Comparison of ENCODE assay signal across 11 mouse cellular contexts in genomic region chr5:88542651-88543282, GRCm38 (mm10). TPM values are rescaled to one million over a fixed set of nuclear protein-coding genes. Genes with fewer than 3 reads are reported as not detected.
DNase-seq lines count a peak whose midpoint lies in the region; ATAC-seq and TF ChIP-seq lines count a peak whose summit lies in the region.
"Had no signal": no experiment of that assay in that cellular context is flagged by ENCODE, and none has a peak within 500 bp of the region (broad histone marks: within the 10 kb centered on the region; RNA-seq: fewer than 3 reads in every experiment).

No protein-coding gene starts in this region.

- TF ChIP-seq RAD21 in CH12.LX (IDR thresholded peaks at IDR 0.05; ENCODE audit: low read depth, low read length) = peak; percentile 83

- H3K79me2 ChIP-seq in CH12.LX (replicated peaks; ENCODE audit: control insufficient read depth, extremely low read depth, insufficient read depth, poor library complexity, severe bottlenecking) = no peaks in the 10 kb centered on the region

- no peak overlapping the region for H3K4me3 ChIP-seq in CH12.LX (replicated peaks in 1 of 3; ENCODE audit: low read depth in 2 of 3, low read length in 2 of 3, poor library complexity in 1 of 3)
- no peak overlapping the region for H3K4me3 ChIP-seq in forebrain, postnatal 0 days (ENCODE audit: low read depth, low read length)
- H3K4me3 ChIP-seq in kidney, embryonic 14.5 days (ENCODE audit: low read length) = no peak overlapping the region
- H3K4me3 ChIP-seq in midbrain, embryonic 14.5 days (replicated peaks; ENCODE audit: low read depth, low read length) = no peak overlapping the region
- H3K4me3 ChIP-seq: embryonic facial prominence, embryonic 15.5 days; liver, embryonic 15.5 days had no signal

- TF ChIP-seq CTCF in CH12.LX (conservative IDR thresholded peaks at IDR 0.05 in 1 of 2, IDR thresholded peaks at IDR 0.05 in 1 of 2; ENCODE audit: low read depth in 2 of 2, low read length in 2 of 2) = peak; percentile 40 to 87; a peak in 3 of 4 replicates
- TF ChIP-seq CTCF in forebrain, postnatal 0 days (IDR thresholded peaks at IDR 0.05; ENCODE audit: low read depth) = peak; percentile 67

- 59% methylated on average over 5 of the region's 5 CpGs for WGBS in forebrain, postnatal 0 days
- 58% methylated on average over 5 of the region's 5 CpGs for WGBS in kidney, embryonic 14.5 days
- WGBS in midbrain, embryonic 14.5 days = 67% methylated on average over 5 of the region's 5 CpGs

- H3K4me1 ChIP-seq in CH12.LX (ENCODE audit: control insufficient read depth in 1 of 2, insufficient read depth in 2 of 2) = peaks cover 3 to 38% of the 10 kb centered on the region in 2 experiments; a peak in 3 of 4 replicates
- no peaks in the 10 kb centered on the region for H3K4me1 ChIP-seq in forebrain, postnatal 0 days (ENCODE audit: insufficient read depth)
- no peaks in the 10 kb centered on the region for H3K4me1 ChIP-seq in kidney, embryonic 14.5 days (ENCODE audit: control insufficient read depth, insufficient read depth, low read length)
- H3K4me1 ChIP-seq in midbrain, embryonic 14.5 days (ENCODE audit: control insufficient read depth, insufficient read depth, low read length) = no peaks in the 10 kb centered on the region
- H3K4me1 ChIP-seq: embryonic facial prominence, embryonic 15.5 days; liver, embryonic 15.5 days had no signal

- H3K27ac ChIP-seq in CH12.LX (ENCODE audit: insufficient read depth, low read depth) = peak overlapping the region; percentile 51; the same call in 1 of the 2 replicates
- no peak overlapping the region for H3K27ac ChIP-seq in forebrain, postnatal 0 days (ENCODE audit: low read depth, low read length)
- H3K27ac ChIP-seq in kidney, embryonic 14.5 days (ENCODE audit: low read depth, low read length) = no peak overlapping the region
- no peak overlapping the region for H3K27ac ChIP-seq in midbrain, embryonic 14.5 days (replicated peaks; ENCODE audit: low read depth, low read length)
- H3K27ac ChIP-seq: embryonic facial prominence, embryonic 15.5 days; liver, embryonic 15.5 days had no signal

- ATAC-seq in forebrain, postnatal 0 days = peak; percentile 77
- peak; percentile 75; the same call in 1 of the 2 replicates for ATAC-seq in kidney, embryonic 14.5 days (ENCODE audit: low FRiP score, low TSS enrichment)
- no peak for ATAC-seq in midbrain, embryonic 14.5 days (ENCODE audit: low FRiP score, low TSS enrichment)
- no peak for ATAC-seq in erythroblast, adult 5-6 weeks (replicated peaks; ENCODE audit: low FRiP score, poor library complexity, severe bottlenecking)

- peak overlapping the region; percentile 56 for H3K4me2 ChIP-seq in CH12.LX (ENCODE audit: insufficient read depth, low read depth, poor library complexity, severe bottlenecking)
- no peak overlapping the region for H3K4me2 ChIP-seq in forebrain, postnatal 0 days (ENCODE audit: low read depth)
- no peak overlapping the region for H3K4me2 ChIP-seq in kidney, embryonic 14.5 days (replicated peaks; ENCODE audit: low read depth, low read length)
- H3K4me2 ChIP-seq in midbrain, embryonic 14.5 days (ENCODE audit: low read length) = no peak overlapping the region
- H3K4me2 ChIP-seq: embryonic facial prominence, embryonic 15.5 days; liver, embryonic 15.5 days had no signal

- no peak for TF ChIP-seq POLR2A in CH12.LX (IDR thresholded peaks at IDR 0.05; ENCODE audit: low read depth, low read length)

- no peak for TF ChIP-seq EP300 in CH12.LX (IDR thresholded peaks at IDR 0.05; ENCODE audit: low read length)

- in situ Hi-C loops in CH12.LX (cut with MboI; ENCODE audit: low pct_ligation_motif_present, low pct_unique_long_range_greater_than_20kb, low sequenced_read_pairs) = no loop called here

- no peaks in the 10 kb centered on the region for H3K9me3 ChIP-seq in CH12.LX (replicated peaks; ENCODE audit: low read length)
- H3K9me3 ChIP-seq in forebrain, postnatal 0 days (ENCODE audit: low read length) = no peaks in the 10 kb centered on the region
- H3K9me3 ChIP-seq in kidney, embryonic 14.5 days (ENCODE audit: control insufficient read depth, low read length) = no peaks in the 10 kb centered on the region
- no peaks in the 10 kb centered on the region for H3K9me3 ChIP-seq in midbrain, embryonic 14.5 days (ENCODE audit: control insufficient read depth, low read length)
- H3K9me3 ChIP-seq: embryonic facial prominence, embryonic 15.5 days; liver, embryonic 15.5 days had no signal

- dilution Hi-C loops in CH12.LX (cut with MboI; ENCODE audit: extremely low pct_ligation_motif_present, extremely low pct_unique_long_range_greater_than_20kb, low sequenced_read_pairs) = no loop called here

- H3K27me3 ChIP-seq in CH12.LX (replicated peaks) = no peaks in the 10 kb centered on the region
- no peaks in the 10 kb centered on the region for H3K27me3 ChIP-seq in forebrain, postnatal 0 days (ENCODE audit: insufficient read depth, low read length)
- H3K27me3 ChIP-seq in kidney, embryonic 14.5 days (ENCODE audit: control insufficient read depth, insufficient read depth, low read length) = no peaks in the 10 kb centered on the region
- no peaks in the 10 kb centered on the region for H3K27me3 ChIP-seq in midbrain, embryonic 14.5 days (ENCODE audit: control insufficient read depth, insufficient read depth, low read length)
- H3K27me3 ChIP-seq: embryonic facial prominence, embryonic 15.5 days; liver, embryonic 15.5 days had no signal

- DNase-seq in left cerebral cortex, adult 18-20 months (ENCODE audit: low spot score in 2 of 2) = peak; percentile 33 to 66
- no peak for DNase-seq in left cerebral cortex, adult 8-10 months (ENCODE audit: low spot score in 2 of 2)
- peak; percentile 70 for DNase-seq in CH12.LX (ENCODE audit: extremely low read depth)
- DNase-seq in adipocyte (ENCODE audit: low spot score) = peak; percentile 82
- DNase-seq in forebrain, postnatal 0 days = peak; percentile 45
- DNase-seq in midbrain, embryonic 14.5 days = peak; percentile 68

- H3K36me3 ChIP-seq in CH12.LX (replicated peaks in 1 of 2; ENCODE audit: control insufficient read depth in 1 of 2, insufficient read depth in 1 of 2, low read length in 1 of 2) = peaks cover 0 to 3% of the 10 kb centered on the region in 2 experiments
- H3K36me3 ChIP-seq in forebrain, postnatal 0 days (ENCODE audit: insufficient read depth) = no peaks in the 10 kb centered on the region
- H3K36me3 ChIP-seq in kidney, embryonic 14.5 days (ENCODE audit: control insufficient read depth, insufficient read depth, low read length) = no peaks in the 10 kb centered on the region
- no peaks in the 10 kb centered on the region for H3K36me3 ChIP-seq in midbrain, embryonic 14.5 days (ENCODE audit: control insufficient read depth, insufficient read depth, low read length)
- H3K36me3 ChIP-seq: embryonic facial prominence, embryonic 15.5 days; liver, embryonic 15.5 days had no signal

- H3K9ac ChIP-seq in CH12.LX (ENCODE audit: insufficient read depth, low read depth) = peak overlapping the region; percentile 48; the same call in 1 of the 2 replicates
- no peak overlapping the region for H3K9ac ChIP-seq in forebrain, postnatal 0 days
- H3K9ac ChIP-seq in kidney, embryonic 14.5 days (ENCODE audit: low read depth, low read length) = no peak overlapping the region
- no peak overlapping the region for H3K9ac ChIP-seq in midbrain, embryonic 14.5 days (replicated peaks; ENCODE audit: low read length)
- H3K9ac ChIP-seq: embryonic facial prominence, embryonic 15.5 days; liver, embryonic 15.5 days had no signal

RNA-seq across cellular contexts. Expression of gene Utp3, which starts 11.5 kb away (rescaled TPM):
- 10 to 100 TPM; 29.4 to 29.8 TPM for total RNA-seq in left cerebral cortex, adult 18-20 months (2021)
- total RNA-seq in left cerebral cortex, adult 8-10 months (2022) = 10 to 100 TPM; 25.3 to 33.2 (median 29.2) TPM
- total RNA-seq in CH12.LX (2012; rRNA removed) = 66.6 and 90.4 TPM in 2 replicates
- 55.5 and 55.9 TPM in 2 replicates for total RNA-seq in CH12.LX (2014; rRNA removed)
- polyA plus RNA-seq in CH12.LX (2012; ENCODE audit: insufficient read length, low read depth) = 169 and 197 TPM in 2 replicates
- total RNA-seq in forebrain, postnatal 0 days (2014; rRNA removed) = 25.9 and 29.6 TPM in 2 replicates
- polyA plus RNA-seq in forebrain, postnatal 0 days (2015; fragmentation: Nextera tagmentation; extraction: Ambion mirVana) = 44.6 and 53.9 TPM in 2 replicates
- polyA plus RNA-seq in kidney, embryonic 14.5 days (2014; fragmentation: Nextera tagmentation; extraction: Ambion mirVana) = 73.4 and 88.8 TPM in 2 replicates
- polyA plus RNA-seq in midbrain, embryonic 14.5 days (2014; fragmentation: Nextera tagmentation; extraction: Ambion mirVana) = 42.0 and 46.2 TPM in 2 replicates
- 10.6 and 20.5 TPM in 2 replicates for total RNA-seq in erythroblast, adult 5-6 weeks (2015; ENCODE audit: low replicate concordance)
- 10.9 and 11.8 TPM in 2 replicates for total RNA-seq in erythroblast, adult 5-6 weeks (2017; ENCODE audit: low replicate concordance)

RNA-seq across cellular contexts. Expression of gene Jchain, which starts 15.1 kb away (rescaled TPM):
- under 1 TPM; 0.51 to 0.87 TPM for total RNA-seq in left cerebral cortex, adult 18-20 months (2021)
- under 1 TPM; 0.37 to 0.77 (median 0.59) TPM for total RNA-seq in left cerebral cortex, adult 8-10 months (2022)
- 477 and 729 TPM in 2 replicates for total RNA-seq in CH12.LX (2012; rRNA removed)
- total RNA-seq in CH12.LX (2014; rRNA removed) = 1,234 and 1,319 TPM in 2 replicates
- polyA plus RNA-seq in CH12.LX (2012; ENCODE audit: insufficient read length, low read depth) = 336 and 364 TPM in 2 replicates
- 0.14 and 0.23 TPM in 2 replicates for total RNA-seq in forebrain, postnatal 0 days (2014; rRNA removed)
- polyA plus RNA-seq in forebrain, postnatal 0 days (2015; fragmentation: Nextera tagmentation; extraction: Ambion mirVana) = 0.28 and 0.33 TPM in 2 replicates
- polyA plus RNA-seq in kidney, embryonic 14.5 days (2014; fragmentation: Nextera tagmentation; extraction: Ambion mirVana) = 0.91 TPM in 1 of 2 replicates, not detected in the other
- 0.36 and 0.39 TPM in 2 replicates for polyA plus RNA-seq in midbrain, embryonic 14.5 days (2014; fragmentation: Nextera tagmentation; extraction: Ambion mirVana)
- 73.6 and 78.4 TPM in 2 replicates for total RNA-seq in erythroblast, adult 5-6 weeks (2015; ENCODE audit: low replicate concordance)
- total RNA-seq in erythroblast, adult 5-6 weeks (2017; ENCODE audit: low replicate concordance) = 36.3 and 37.8 TPM in 2 replicates

RNA-seq across cellular contexts. Expression of gene Rufy3, which starts 22.1 kb away (rescaled TPM):
- total RNA-seq in left cerebral cortex, adult 18-20 months (2021) = 100 to 1,000 TPM; 181 TPM
- total RNA-seq in left cerebral cortex, adult 8-10 months (2022) = 100 to 1,000 TPM; 180 to 191 (median 184) TPM
- total RNA-seq in CH12.LX (2012; rRNA removed) (13.6 and 17.2 TPM in 2 replicates), CH12.LX (2014; rRNA removed) (17.4 and 19.9 TPM in 2 replicates)
- polyA plus RNA-seq in CH12.LX (2012; ENCODE audit: insufficient read length, low read depth) = 21.8 and 22.3 TPM in 2 replicates
- total RNA-seq in forebrain, postnatal 0 days (2014; rRNA removed) = 291 and 319 TPM in 2 replicates
- 133 and 214 TPM in 2 replicates for polyA plus RNA-seq in forebrain, postnatal 0 days (2015; fragmentation: Nextera tagmentation; extraction: Ambion mirVana)
- 11.1 and 17.7 TPM in 2 replicates for polyA plus RNA-seq in kidney, embryonic 14.5 days (2014; fragmentation: Nextera tagmentation; extraction: Ambion mirVana)
- 268 and 322 TPM in 2 replicates for polyA plus RNA-seq in midbrain, embryonic 14.5 days (2014; fragmentation: Nextera tagmentation; extraction: Ambion mirVana)
- total RNA-seq in erythroblast, adult 5-6 weeks (2015; ENCODE audit: low replicate concordance) = 2.9 and 3.6 TPM in 2 replicates
- total RNA-seq in erythroblast, adult 5-6 weeks (2017; ENCODE audit: low replicate concordance) = 3.7 and 6.7 TPM in 2 replicates

RNA-seq across cellular contexts. Expression of gene Enam, which starts 55.0 kb away (rescaled TPM):
- not detected for total RNA-seq in left cerebral cortex, adult 18-20 months (2021)
- not detected for total RNA-seq in left cerebral cortex, adult 8-10 months (2022)
- total RNA-seq in CH12.LX (2012; rRNA removed) = 0.04 TPM in 2 replicates
- total RNA-seq in CH12.LX (2014; rRNA removed) = not detected in 2 replicates
- 0.09 TPM in 1 of 2 replicates, not detected in the other for polyA plus RNA-seq in CH12.LX (2012; ENCODE audit: insufficient read length, low read depth)
- total RNA-seq in forebrain, postnatal 0 days (2014; rRNA removed) = not detected in 2 replicates
- not detected in 2 replicates for polyA plus RNA-seq in forebrain, postnatal 0 days (2015; fragmentation: Nextera tagmentation; extraction: Ambion mirVana)
- not detected in 2 replicates for polyA plus RNA-seq in kidney, embryonic 14.5 days (2014; fragmentation: Nextera tagmentation; extraction: Ambion mirVana)
- not detected in 2 replicates for polyA plus RNA-seq in midbrain, embryonic 14.5 days (2014; fragmentation: Nextera tagmentation; extraction: Ambion mirVana)
- total RNA-seq in erythroblast, adult 5-6 weeks (2015; ENCODE audit: low replicate concordance) = not detected in 2 replicates
- total RNA-seq in erythroblast, adult 5-6 weeks (2017; ENCODE audit: low replicate concordance) = not detected in 2 replicates
- polyA plus RNA-seq: embryonic facial prominence, embryonic 15.5 days; liver, embryonic 15.5 days; stomach, embryonic 16.5 days had no signal

Comparison
In these comparisons a context has a peak if more than half of its experiments do, and no peak if none do; other contexts are left out.
1. DNase-seq: peak in left cerebral cortex, adult 18-20 months (2 of 2), CH12.LX (single experiment), adipocyte (single experiment), forebrain, postnatal 0 days (single experiment) and midbrain, embryonic 14.5 days (single experiment); none in left cerebral cortex, adult 8-10 months (0 of 2).
2. ATAC-seq: peak in forebrain, postnatal 0 days (single experiment) and kidney, embryonic 14.5 days (single experiment); none in midbrain, embryonic 14.5 days (single experiment) and erythroblast, adult 5-6 weeks (single experiment).
3. RNA of gene Jchain, which starts 15.1 kb away (total RNA-seq): 477 to 1,319 TPM in CH12.LX and 36.3 to 78.4 TPM in erythroblast, adult 5-6 weeks; 0.51 to 0.87 TPM in left cerebral cortex, adult 18-20 months, 0.37 to 0.77 TPM in left cerebral cortex, adult 8-10 months and 0.14 to 0.23 TPM in forebrain, postnatal 0 days; every median in the first group is over 10 times any median in the second.
4. RNA of gene Rufy3, which starts 22.1 kb away (total RNA-seq): 291 to 319 TPM in forebrain, postnatal 0 days, 180 to 191 TPM in left cerebral cortex, adult 8-10 months and 181 TPM in left cerebral cortex, adult 18-20 months; 13.6 to 19.9 TPM in CH12.LX and 2.9 to 6.7 TPM in erythroblast, adult 5-6 weeks; every median in the first group is over 4 times any median in the second.